Mouse (Mus musculus) kidney, embryonic 15.5 days (tissue): ENCODE data around the gene Uspl1. TPM values are rescaled to one million over a fixed set of nuclear protein-coding genes. Genes with fewer than 3 reads are reported as not detected.

ENCODE experiments used
- ATAC-seq: fragments of 200-750 bp; cut with Nextera tagmentation; replicated peaks from 2 replicates; pipeline ENCODE4 v1.8.0; 2017; ENCODE audit warnings: moderate TSS enrichment; ENCODE audit not compliant: low FRiP score
- H3K27ac ChIP-seq: fragments of 300-500 bp; sonication (generic); 2 replicates; pipeline ENCODE4 v1.5.1; 2015; ENCODE audit warnings: mild to moderate bottlenecking, inconsistent platforms
- H3K27me3 ChIP-seq: fragments of 300-500 bp; sonication (generic); 2 replicates; pipeline ENCODE4 v1.6.1; 2015; ENCODE audit warnings: inconsistent platforms
- H3K36me3 ChIP-seq: fragments of 300-500 bp; sonication (generic); 2 replicates; pipeline ENCODE4 v1.6.1; 2015; ENCODE audit warnings: inconsistent platforms
- H3K4me1 ChIP-seq: fragments of 300-500 bp; sonication (generic); 2 replicates; pipeline ENCODE4 v1.6.1; 2015; ENCODE audit warnings: inconsistent platforms
- H3K4me2 ChIP-seq: fragments of 300-500 bp; sonication (generic); 2 replicates; pipeline ENCODE4 v1.6.1; 2015; ENCODE audit warnings: moderate library complexity, mild to moderate bottlenecking, inconsistent platforms
- H3K4me3 ChIP-seq: fragments of 300-500 bp; sonication (generic); replicated peaks from 2 replicates; pipeline ENCODE4 v1.5.1; 2015; ENCODE audit warnings: mild to moderate bottlenecking, inconsistent platforms
- H3K9ac ChIP-seq: fragments of 300-500 bp; sonication (generic); 2 replicates; pipeline ENCODE4 v1.6.1; 2015; ENCODE audit warnings: mild to moderate bottlenecking, inconsistent platforms
- H3K9me3 ChIP-seq: fragments of 300-500 bp; sonication (generic); replicated peaks from 2 replicates; pipeline ENCODE4 v1.6.1; 2016; ENCODE audit warnings: inconsistent platforms
- WGBS: fragments of 180-500 bp; shearing (Covaris S2); methylation state at CpG from one replicate; pipeline ENCODE4 v1.1.7; 2015; ENCODE audit warnings: mixed read lengths; 5-methylcytosine and 5-hydroxymethylcytosine counted together
- polyA plus RNA-seq: library from polyadenylated mRNA; unstranded; fragments of >200 nt; fragmentation: Nextera tagmentation; extraction: Ambion mirVana; gene quantifications from 2 replicates; pipeline ENCODE4 v1.2.1, GENCODE M21; 2015

The Uspl1 gene
- polyA plus RNA-seq, 1 experiment from 2014 or later = 40.0 TPM

DNA sequence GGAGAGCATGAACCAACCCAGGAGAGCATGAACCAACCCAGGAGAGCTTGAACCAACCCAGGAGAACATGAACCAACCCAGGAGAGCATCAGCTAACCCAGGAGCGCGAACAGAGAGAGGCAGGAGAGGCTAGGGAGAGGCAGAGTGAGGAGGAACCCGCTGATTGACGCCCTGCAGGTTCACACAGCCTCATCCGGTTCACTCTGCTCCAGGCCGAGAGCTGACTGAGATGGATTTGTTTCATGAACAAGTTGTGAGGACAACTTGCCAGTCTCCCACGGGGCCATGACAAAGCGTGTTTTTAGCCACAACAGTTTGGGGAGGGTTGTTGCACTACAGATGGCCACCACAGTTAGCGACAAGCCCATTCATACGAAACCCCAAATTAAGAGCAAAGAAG lies 11.9 kb upstream of the Uspl1 start:
- WGBS = 81% methylated on average over 10 of the region's 10 CpGs
- Histone ChIP-seq H3K4me3 (no peak overlapping the region), H3K4me1 (no peaks in the 10 kb centered on the region), H3K4me2 (no peak overlapping the region), H3K36me3 (no peaks in the 10 kb centered on the region), H3K9me3 (no peaks in the 10 kb centered on the region), H3K9ac (no peak overlapping the region), H3K27me3 (no peaks in the 10 kb centered on the region), H3K27ac (no peak overlapping the region)
- no peak for ATAC-seq

GRCm38 (mm10) chr5:149174527-149174926 lies 9.6 kb upstream of the Uspl1 start:
- H3K4me2 ChIP-seq = no peak overlapping the region
- no peaks in the 10 kb centered on the region for H3K4me1 ChIP-seq
- no peak for ATAC-seq
- H3K27me3 ChIP-seq = no peaks in the 10 kb centered on the region
- no peaks in the 10 kb centered on the region for H3K9me3 ChIP-seq
- no peak overlapping the region for H3K4me3 ChIP-seq
- H3K36me3 ChIP-seq = no peaks in the 10 kb centered on the region
- no peak overlapping the region for H3K27ac ChIP-seq
- H3K9ac ChIP-seq = no peak overlapping the region
- WGBS = 85% methylated on average over 7 of the region's 7 CpGs

GRCm38 (mm10) chr5:149175736-149176135 lies 8.4 kb upstream of the Uspl1 start:
- WGBS = 92% methylated on average over 6 of the region's 6 CpGs
- Histone ChIP-seq H3K27ac (no peak overlapping the region), H3K4me1 (peaks cover 3% of the 10 kb centered on the region; the same call in 1 of the 2 replicates), H3K36me3 (no peaks in the 10 kb centered on the region), H3K9me3 (no peaks in the 10 kb centered on the region), H3K4me2 (no peak overlapping the region), H3K27me3 (no peaks in the 10 kb centered on the region), H3K4me3 (no peak overlapping the region), H3K9ac (no peak overlapping the region)
- no peak for ATAC-seq

GRCm38 (mm10) chr5:149178095-149178494 lies 6.1 kb upstream of the Uspl1 start:
- Histone ChIP-seq H3K4me2 (no peak overlapping the region), H3K27me3 (no peaks in the 10 kb centered on the region), H3K4me3 (no peak overlapping the region), H3K4me1 (peaks cover 11% of the 10 kb centered on the region), H3K36me3 (no peaks in the 10 kb centered on the region), H3K27ac (no peak overlapping the region), H3K9ac (no peak overlapping the region), H3K9me3 (no peaks in the 10 kb centered on the region)
- no peak for ATAC-seq
- 85% methylated on average over 5 of the region's 5 CpGs for WGBS

DNA sequence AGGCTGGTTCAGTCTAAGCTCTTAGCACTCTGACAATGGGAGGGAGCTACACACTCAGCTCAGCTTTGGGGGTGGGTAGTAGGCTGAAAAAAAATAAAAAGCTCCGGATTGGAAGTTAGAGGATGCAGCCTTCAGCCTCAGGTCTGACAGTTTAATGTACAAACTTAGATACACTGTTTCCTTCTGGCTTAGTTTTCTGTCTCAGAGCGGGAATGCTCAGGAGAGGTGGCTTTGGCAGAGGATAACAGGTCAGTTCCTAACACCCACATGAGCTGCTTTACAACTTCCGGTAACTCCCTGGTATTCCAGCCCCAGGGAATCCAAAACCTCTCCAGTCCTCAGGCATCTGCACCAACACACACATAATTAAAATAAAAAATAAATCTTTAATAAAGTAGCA lies 4.3 kb upstream of the Uspl1 start:
- H3K9me3 ChIP-seq = no peaks in the 10 kb centered on the region
- no peak overlapping the region for H3K9ac ChIP-seq
- H3K27me3 ChIP-seq = no peaks in the 10 kb centered on the region
- no peak for ATAC-seq
- H3K4me3 ChIP-seq = no peak overlapping the region
- 50% methylated on average over 3 of the region's 3 CpGs for WGBS
- 0 out of 2 replicates have a peak overlapping the region, but pooled peaks have one; percentile 1 for H3K27ac ChIP-seq
- H3K4me2 ChIP-seq = no peak overlapping the region
- H3K4me1 ChIP-seq = peaks cover 11% of the 10 kb centered on the region
- no peaks in the 10 kb centered on the region for H3K36me3 ChIP-seq

GRCm38 (mm10) chr5:149182186-149182870 lies 1.8 kb upstream of the Uspl1 start:
- Histone ChIP-seq H3K27me3 (no peaks in the 10 kb centered on the region), H3K4me3 (no peak overlapping the region), H3K9ac (no peak overlapping the region), H3K9me3 (no peaks in the 10 kb centered on the region), H3K4me1 (peaks cover 27% of the 10 kb centered on the region), H3K36me3 (no peaks in the 10 kb centered on the region; the same call in 1 of the 2 replicates), H3K27ac (no peak overlapping the region), H3K4me2 (no peak overlapping the region; the same call in 1 of the 2 replicates)
- WGBS = 82% methylated on average over 5 of the region's 5 CpGs
- no peak for ATAC-seq

- no peaks in the 10 kb centered on the region for H3K27me3 ChIP-seq
- H3K4me1 ChIP-seq = peaks cover 27% of the 10 kb centered on the region
- H3K9ac ChIP-seq = 0 out of 2 replicates have a peak overlapping the region, but pooled peaks have one; percentile 85
- H3K4me3 ChIP-seq = peak overlapping the region; percentile 85
- H3K36me3 ChIP-seq = peaks cover under 1% of the 10 kb centered on the region; the same call in 1 of the 2 replicates
- ATAC-seq = no peak
- peak overlapping the region; percentile 66 for H3K4me2 ChIP-seq
- WGBS = 18% methylated on average over 1 of the region's 1 CpGs
- peak overlapping the region; percentile 98 for H3K27ac ChIP-seq
- H3K9me3 ChIP-seq = no peaks in the 10 kb centered on the region
Measured at GRCm38 (mm10) chr5:149183122-149183521, 1.0 kb upstream of the Uspl1 start.

GRCm38 (mm10) chr5:149183721-149184103 lies 438 bp upstream of the Uspl1 start:
- Histone ChIP-seq H3K27me3 (no peaks in the 10 kb centered on the region), H3K4me3 (peak overlapping the region; percentile 85), H3K27ac (peak overlapping the region; percentile 98), H3K4me2 (peak overlapping the region; percentile 66), H3K4me1 (peaks cover 27% of the 10 kb centered on the region), H3K36me3 (peaks cover 2% of the 10 kb centered on the region; the same call in 1 of the 2 replicates), H3K9ac (peak overlapping the region; percentile 85), H3K9me3 (no peaks in the 10 kb centered on the region)
- ATAC-seq = peak; percentile 70
- under 1% methylated on average over 13 of the region's 13 CpGs for WGBS

- H3K27ac ChIP-seq = peak overlapping the region; percentile 87
- peaks cover 12% of the 10 kb centered on the region for H3K36me3 ChIP-seq
- peak overlapping the region; percentile 75 for H3K4me2 ChIP-seq
- peak overlapping the region; percentile 77 for H3K9ac ChIP-seq
- peaks cover 27% of the 10 kb centered on the region for H3K4me1 ChIP-seq
- peak overlapping the region; percentile 85 for H3K4me3 ChIP-seq
- under 1% methylated on average over 20 of the region's 20 CpGs for WGBS
- no peaks in the 10 kb centered on the region for H3K9me3 ChIP-seq
- no peaks in the 10 kb centered on the region for H3K27me3 ChIP-seq
- ATAC-seq = no peak
Measured at GRCm38 (mm10) chr5:149184844-149185186, 665 bp downstream of the Uspl1 start.

DNA sequence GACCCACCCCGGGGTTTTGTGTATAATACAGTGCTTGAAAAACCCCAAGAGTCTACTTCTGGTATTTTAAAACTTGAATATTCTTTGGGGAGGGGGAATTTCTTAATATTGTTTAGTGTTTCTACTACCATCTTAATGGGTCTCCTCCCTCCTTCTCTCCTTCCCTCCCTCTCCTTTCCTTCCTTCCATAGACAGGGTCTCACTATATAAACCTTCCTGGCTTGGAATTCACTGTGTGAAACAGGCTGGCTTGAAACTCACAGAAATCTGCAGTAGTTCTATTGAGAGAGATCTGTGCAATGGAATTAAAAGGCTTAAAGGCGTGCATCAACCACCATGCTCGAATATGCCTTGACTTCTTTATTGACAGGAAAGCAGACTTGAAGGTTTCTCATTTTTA lies 1.7 kb downstream of the Uspl1 start:
- Histone ChIP-seq H3K36me3 (peaks cover 22% of the 10 kb centered on the region), H3K9ac (peak overlapping the region; percentile 77; the same call in 1 of the 2 replicates), H3K27ac (no peak overlapping the region), H3K27me3 (no peaks in the 10 kb centered on the region), H3K4me2 (peak overlapping the region; percentile 75), H3K4me1 (peaks cover 24% of the 10 kb centered on the region), H3K9me3 (no peaks in the 10 kb centered on the region), H3K4me3 (peak overlapping the region; percentile 85)
- whole genome bisulfite sequencing = 61% methylated on average over 3 of the region's 3 CpGs
- no peak for ATAC-seq

DNA sequence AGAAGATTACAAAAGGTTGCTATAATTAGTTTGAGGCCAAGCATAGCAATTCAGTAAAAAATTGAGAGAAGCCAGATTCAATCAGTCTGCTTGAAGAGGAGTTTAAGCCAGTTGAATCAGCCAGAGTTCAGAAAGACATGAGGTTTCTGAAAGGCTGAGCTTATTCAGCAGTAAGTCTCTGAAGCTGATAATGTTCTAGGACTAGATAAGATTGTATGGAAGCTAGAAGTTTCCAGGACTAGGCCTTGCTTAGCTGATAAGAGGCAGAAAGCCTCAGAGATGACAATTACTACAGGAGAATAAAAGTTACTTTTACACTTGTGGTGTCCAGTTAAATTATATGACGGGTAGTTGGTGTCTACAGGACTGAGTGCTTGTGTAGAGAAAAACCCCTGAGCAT lies 6.0 kb downstream of the Uspl1 start:
- Histone ChIP-seq H3K4me2 (no peak overlapping the region), H3K4me1 (peaks cover 16% of the 10 kb centered on the region), H3K9ac (no peak overlapping the region), H3K27me3 (no peaks in the 10 kb centered on the region), H3K9me3 (no peaks in the 10 kb centered on the region), H3K36me3 (peaks cover 62% of the 10 kb centered on the region), H3K27ac (no peak overlapping the region), H3K4me3 (no peak overlapping the region)
- 89% methylated on average over 1 of the region's 1 CpGs for WGBS
- ATAC-seq = no peak

DNA sequence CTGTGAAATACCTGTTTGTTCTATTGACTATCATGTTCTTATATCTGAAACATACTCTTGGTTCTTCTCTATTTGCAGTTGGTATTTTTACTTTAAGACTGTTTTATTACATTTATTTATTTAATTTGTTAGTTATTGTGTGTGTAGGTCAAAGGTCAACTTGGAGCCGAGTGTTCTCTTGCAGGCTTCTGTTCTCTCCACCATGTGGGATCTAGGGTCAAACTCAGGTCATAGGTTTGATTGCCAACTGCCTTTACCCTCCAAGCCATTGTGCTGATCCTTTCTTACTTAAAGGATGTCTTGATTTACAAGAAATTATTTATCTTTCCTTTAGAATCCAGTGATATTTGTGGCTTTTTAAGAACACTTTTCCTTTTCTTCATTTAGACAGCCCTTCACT lies 12.5 kb downstream of the Uspl1 start:
- no peaks in the 10 kb centered on the region for H3K9me3 ChIP-seq
- peaks cover 11% of the 10 kb centered on the region; the same call in 1 of the 2 replicates for H3K4me1 ChIP-seq
- no peaks in the 10 kb centered on the region for H3K27me3 ChIP-seq
- H3K27ac ChIP-seq = no peak overlapping the region
- H3K36me3 ChIP-seq = peaks cover 80% of the 10 kb centered on the region
- H3K4me3 ChIP-seq = no peak overlapping the region
- no peak overlapping the region for H3K4me2 ChIP-seq
- no peak for ATAC-seq
- no peak overlapping the region for H3K9ac ChIP-seq
- 8% methylated on average over 1 of the region's 1 CpGs for WGBS

- Histone ChIP-seq H3K4me2 (no peak overlapping the region), H3K9me3 (no peaks in the 10 kb centered on the region), H3K27me3 (no peaks in the 10 kb centered on the region), H3K9ac (no peak overlapping the region), H3K4me3 (no peak overlapping the region), H3K4me1 (peaks cover 16% of the 10 kb centered on the region; the same call in 1 of the 2 replicates), H3K27ac (no peak overlapping the region), H3K36me3 (peaks cover 83% of the 10 kb centered on the region)
- 86% methylated on average over 1 of the region's 1 CpGs for WGBS
- no peak for ATAC-seq
Measured at GRCm38 (mm10) chr5:149198782-149199181, 14.6 kb downstream of the Uspl1 start.
